Mouse (Mus musculus): ENCODE data around the gene Klhl22. TPM values are rescaled to one million over a fixed set of nuclear protein-coding genes. Genes with fewer than 3 reads are reported as not detected.

Gene Klhl22
- total and polyA plus RNA-seq, 3 experiments: 2.1 TPM; not detected in 2

GRCm38 (mm10) chr16:17778223-17778622, 18.8 kb downstream of the Klhl22 start:
- no peak for ATAC-seq (ENCODE audit: extremely low read depth, insufficient number of reproducible peaks, low FRiP score, poor library complexity, severe bottlenecking)

GRCm38 (mm10) chr16:17779692-17780091, 20.3 kb downstream of the Klhl22 start:
- ATAC-seq (ENCODE audit: extremely low read depth, insufficient number of reproducible peaks, low FRiP score, poor library complexity, severe bottlenecking): no peak
- H3K4me1 ChIP-seq (ENCODE audit: insufficient read depth, low read depth, low read length): no peaks in the 10 kb centered on the region
- no peak overlapping the region for H3K4me3 ChIP-seq (ENCODE audit: low read depth, low read length)
- H3K27me3 ChIP-seq (ENCODE audit: insufficient read depth, low read length): peaks cover 29% of the 10 kb centered on the region
- no peaks in the 10 kb centered on the region for H3K36me3 ChIP-seq (replicated peaks)
- DNase-seq (ENCODE audit: low spot score): no peak
- H3K9me3 ChIP-seq (replicated peaks): no peaks in the 10 kb centered on the region
- TF ChIP-seq CTCF (IDR thresholded peaks at IDR 0.05; ENCODE audit: low read depth, low read length) (no peak), TAL1 (conservative IDR thresholded peaks at IDR 0.05; ENCODE audit: low read depth, low read length) (no peak), POLR2AphosphoS5 (IDR thresholded peaks at IDR 0.05; ENCODE audit: insufficient replicate concordance, low read depth, low read length) (no peak), GATA1 (IDR thresholded peaks at IDR 0.05; ENCODE audit: borderline replicate concordance, low read length) (no peak), GATA2 (IDR thresholded peaks at IDR 0.05; ENCODE audit: borderline replicate concordance, low read depth, low read length) (no peak)

More at GRCm38 (mm10) chr16:17778223-17778622, 18.8 kb downstream of the Klhl22 start:
- Histone ChIP-seq H3K27me3 (ENCODE audit: insufficient read depth, low read length) (peaks cover 32% of the 10 kb centered on the region), H3K4me1 (ENCODE audit: insufficient read depth, low read depth, low read length) (no peaks in the 10 kb centered on the region), H3K4me3 (ENCODE audit: low read depth, low read length) (no peak overlapping the region), H3K36me3 (replicated peaks) (no peaks in the 10 kb centered on the region), H3K9me3 (replicated peaks) (no peaks in the 10 kb centered on the region)
- no peak for DNase-seq (ENCODE audit: low spot score)
- TF ChIP-seq GATA1 (IDR thresholded peaks at IDR 0.05; ENCODE audit: borderline replicate concordance, low read length) (no peak), TAL1 (conservative IDR thresholded peaks at IDR 0.05; ENCODE audit: low read depth, low read length) (no peak), CTCF (IDR thresholded peaks at IDR 0.05; ENCODE audit: low read depth, low read length) (no peak), POLR2AphosphoS5 (IDR thresholded peaks at IDR 0.05; ENCODE audit: insufficient replicate concordance, low read depth, low read length) (no peak), GATA2 (IDR thresholded peaks at IDR 0.05; ENCODE audit: borderline replicate concordance, low read depth, low read length) (no peak)

DNA sequence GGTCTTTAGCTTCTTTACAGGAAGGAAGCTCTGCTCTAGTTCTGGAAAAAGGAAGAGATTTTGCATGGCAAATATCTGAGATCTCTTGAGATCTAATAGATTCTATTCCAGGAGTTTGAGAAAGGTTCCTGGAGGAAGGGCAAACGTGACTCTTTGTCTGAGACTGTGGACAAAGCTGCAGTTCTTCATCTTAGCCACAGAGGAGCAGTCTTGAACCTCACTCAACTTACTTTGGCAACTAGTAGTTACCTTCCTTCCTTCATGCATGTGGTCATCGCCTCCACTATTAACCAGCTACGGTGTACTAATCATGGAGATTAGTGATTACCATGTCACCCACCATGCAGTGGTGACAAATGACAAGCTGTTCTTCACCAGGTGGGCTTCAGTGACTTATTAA, 25.9 kb downstream of the Klhl22 start:
- DNase-seq (ENCODE audit: low spot score) (no peak), ATAC-seq (ENCODE audit: extremely low read depth, insufficient number of reproducible peaks, low FRiP score, poor library complexity, severe bottlenecking) (no peak)
- peaks cover 13% of the 10 kb centered on the region for H3K27me3 ChIP-seq (ENCODE audit: insufficient read depth, low read length)
- no peak for TF ChIP-seq GATA1 (IDR thresholded peaks at IDR 0.05; ENCODE audit: borderline replicate concordance, low read length)
- no peak for TF ChIP-seq CTCF (IDR thresholded peaks at IDR 0.05; ENCODE audit: low read depth, low read length)
- no peak for TF ChIP-seq TAL1 (conservative IDR thresholded peaks at IDR 0.05; ENCODE audit: low read depth, low read length)
- TF ChIP-seq GATA2 (IDR thresholded peaks at IDR 0.05; ENCODE audit: borderline replicate concordance, low read depth, low read length): no peak
- no peaks in the 10 kb centered on the region for H3K4me1 ChIP-seq (ENCODE audit: insufficient read depth, low read depth, low read length)
- no peaks in the 10 kb centered on the region for H3K9me3 ChIP-seq (replicated peaks)
- no peak overlapping the region for H3K4me3 ChIP-seq (ENCODE audit: low read depth, low read length)
- no peaks in the 10 kb centered on the region for H3K36me3 ChIP-seq (replicated peaks)

DNA sequence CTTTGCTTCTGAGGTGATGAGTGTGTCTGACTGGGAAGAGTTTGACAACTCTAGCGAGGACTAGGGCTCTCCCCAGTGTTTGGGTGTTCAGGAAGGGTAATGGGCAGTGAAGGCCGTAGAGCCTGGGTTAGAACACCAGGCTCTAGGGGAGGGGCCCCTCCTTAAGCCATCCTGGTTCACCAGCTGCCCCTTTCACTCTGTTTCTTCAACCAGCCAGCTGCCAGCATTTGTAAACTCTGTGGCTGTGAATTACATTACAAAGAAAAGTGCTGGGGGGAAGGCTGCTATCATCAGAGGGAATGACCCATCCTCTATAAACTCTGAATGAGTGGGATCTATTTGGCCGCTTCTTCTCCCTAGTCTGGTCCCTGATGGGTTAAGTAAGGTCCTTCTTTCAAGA, 33.3 kb downstream of the Klhl22 start:
- Histone ChIP-seq H3K9me3 (replicated peaks) (peaks cover 3% of the 10 kb centered on the region; the same call in 1 of the 2 replicates), H3K4me1 (ENCODE audit: insufficient read depth, low read depth, low read length) (no peaks in the 10 kb centered on the region), H3K27me3 (ENCODE audit: insufficient read depth, low read length) (peaks cover 26% of the 10 kb centered on the region), H3K36me3 (replicated peaks) (no peaks in the 10 kb centered on the region), H3K4me3 (ENCODE audit: low read depth, low read length) (no peak overlapping the region)
- TF ChIP-seq CTCF (IDR thresholded peaks at IDR 0.05; ENCODE audit: low read depth, low read length) (no peak), POLR2AphosphoS5 (IDR thresholded peaks at IDR 0.05; ENCODE audit: insufficient replicate concordance, low read depth, low read length) (no peak), GATA1 (IDR thresholded peaks at IDR 0.05; ENCODE audit: borderline replicate concordance, low read length) (no peak), TAL1 (conservative IDR thresholded peaks at IDR 0.05; ENCODE audit: low read depth, low read length) (no peak), GATA2 (IDR thresholded peaks at IDR 0.05; ENCODE audit: borderline replicate concordance, low read depth, low read length) (no peak)
- ATAC-seq (ENCODE audit: extremely low read depth, insufficient number of reproducible peaks, low FRiP score, poor library complexity, severe bottlenecking): no peak
- no peak for DNase-seq (ENCODE audit: low spot score)

GRCm38 (mm10) chr16:17794047-17794446, 34.6 kb downstream of the Klhl22 start:
- Histone ChIP-seq H3K4me3 (ENCODE audit: low read depth, low read length) (no peak overlapping the region), H3K27me3 (ENCODE audit: insufficient read depth, low read length) (peaks cover 28% of the 10 kb centered on the region), H3K4me1 (ENCODE audit: insufficient read depth, low read depth, low read length) (no peaks in the 10 kb centered on the region), H3K36me3 (replicated peaks) (no peaks in the 10 kb centered on the region), H3K9me3 (replicated peaks) (peaks cover 3% of the 10 kb centered on the region; the same call in 1 of the 2 replicates)
- no peak for TF ChIP-seq CTCF (IDR thresholded peaks at IDR 0.05; ENCODE audit: low read depth, low read length)
- TF ChIP-seq GATA2 (IDR thresholded peaks at IDR 0.05; ENCODE audit: borderline replicate concordance, low read depth, low read length): no peak
- TF ChIP-seq TAL1 (conservative IDR thresholded peaks at IDR 0.05; ENCODE audit: low read depth, low read length): no peak
- no peak for TF ChIP-seq POLR2AphosphoS5 (IDR thresholded peaks at IDR 0.05; ENCODE audit: insufficient replicate concordance, low read depth, low read length)
- no peak for TF ChIP-seq GATA1 (IDR thresholded peaks at IDR 0.05; ENCODE audit: borderline replicate concordance, low read length)
- DNase-seq (ENCODE audit: low spot score) (no peak), ATAC-seq (ENCODE audit: extremely low read depth, insufficient number of reproducible peaks, low FRiP score, poor library complexity, severe bottlenecking) (no peak)

DNA sequence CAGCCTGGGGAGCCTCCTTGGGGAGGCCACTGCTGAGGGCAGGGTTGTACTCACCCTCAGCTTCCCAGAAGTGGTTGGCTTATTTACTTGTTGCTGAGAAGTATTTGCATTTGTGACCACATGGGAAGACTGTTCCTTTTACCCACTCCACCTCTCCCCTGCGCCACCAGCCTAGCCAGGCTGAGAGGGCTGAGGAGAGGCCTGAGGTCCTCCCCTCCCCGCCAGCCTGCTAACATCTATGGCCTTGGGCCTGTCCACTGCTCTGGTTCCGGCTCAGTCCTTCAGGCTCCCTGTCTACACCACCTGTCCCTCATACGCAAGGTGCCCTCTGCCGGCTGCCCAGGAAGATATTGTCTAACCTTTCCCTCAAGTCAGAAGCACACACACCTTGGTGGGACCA, 36.2 kb downstream of the Klhl22 start:
- DNase-seq (ENCODE audit: low spot score): no peak
- no peaks in the 10 kb centered on the region for H3K36me3 ChIP-seq (replicated peaks)
- peaks cover 34% of the 10 kb centered on the region for H3K27me3 ChIP-seq (ENCODE audit: insufficient read depth, low read length)
- peaks cover 3% of the 10 kb centered on the region; the same call in 1 of the 2 replicates for H3K9me3 ChIP-seq (replicated peaks)
- ATAC-seq (ENCODE audit: extremely low read depth, insufficient number of reproducible peaks, low FRiP score, poor library complexity, severe bottlenecking): no peak
- no peaks in the 10 kb centered on the region for H3K4me1 ChIP-seq (ENCODE audit: insufficient read depth, low read depth, low read length)
- no peak for TF ChIP-seq POLR2AphosphoS5 (IDR thresholded peaks at IDR 0.05; ENCODE audit: insufficient replicate concordance, low read depth, low read length)
- TF ChIP-seq CTCF (IDR thresholded peaks at IDR 0.05; ENCODE audit: low read depth, low read length): no peak
- TF ChIP-seq GATA1 (IDR thresholded peaks at IDR 0.05; ENCODE audit: borderline replicate concordance, low read length): no peak
- TF ChIP-seq GATA2 (IDR thresholded peaks at IDR 0.05; ENCODE audit: borderline replicate concordance, low read depth, low read length): no peak
- no peak for TF ChIP-seq TAL1 (conservative IDR thresholded peaks at IDR 0.05; ENCODE audit: low read depth, low read length)
- no peak overlapping the region for H3K4me3 ChIP-seq (ENCODE audit: low read depth, low read length)
